Mouse (Mus musculus) neural tube, embryonic 14.5 days (tissue): ENCODE data around the gene Dnajc7. TPM values are rescaled to one million over a fixed set of nuclear protein-coding genes. Genes with fewer than 3 reads are reported as not detected.

Experiments
- ATAC-seq: fragments of 200-750 bp; cut with Nextera tagmentation; 2 replicates; pipeline ENCODE4 v1.8.0; 2017; ENCODE audit warnings: low read depth, mild to moderate bottlenecking, moderate TSS enrichment, moderate library complexity
- H3K27ac ChIP-seq: fragments of 300-500 bp; sonication (generic); 2 replicates; pipeline ENCODE4 v1.5.1; 2014; ENCODE audit warnings: low read depth, mild to moderate bottlenecking, control low read depth, low read length, moderate library complexity, mixed read lengths
- H3K27me3 ChIP-seq: fragments of 300-500 bp; sonication (generic); 2 replicates; pipeline ENCODE4 v1.6.1; 2014; ENCODE audit warnings: low read length; ENCODE audit not compliant: control insufficient read depth, insufficient read depth
- H3K36me3 ChIP-seq: fragments of 300-500 bp; sonication (generic); 2 replicates; pipeline ENCODE4 v1.6.1; 2014; ENCODE audit warnings: low read length, mixed read lengths; ENCODE audit not compliant: control insufficient read depth, insufficient read depth
- H3K4me1 ChIP-seq: fragments of 300-500 bp; sonication (generic); 2 replicates; pipeline ENCODE4 v1.6.1; 2014; ENCODE audit warnings: low read length; ENCODE audit not compliant: control insufficient read depth, insufficient read depth
- H3K4me2 ChIP-seq: fragments of 300-500 bp; sonication (generic); 2 replicates; pipeline ENCODE4 v1.6.1; 2014; ENCODE audit warnings: mild to moderate bottlenecking, low read depth, low read length, control low read depth
- H3K4me3 ChIP-seq: fragments of 300-500 bp; sonication (generic); 2 replicates; pipeline ENCODE4 v1.5.1; 2014; ENCODE audit warnings: low read depth, low read length, control low read depth, mixed read lengths
- H3K9ac ChIP-seq: fragments of 300-500 bp; sonication (generic); replicated peaks from 2 replicates; pipeline ENCODE4 v1.6.1; 2014; ENCODE audit warnings: low read depth, mild to moderate bottlenecking, control low read depth, low read length, mixed read lengths
- H3K9me3 ChIP-seq: fragments of 300-500 bp; sonication (generic); 2 replicates; pipeline ENCODE4 v1.6.1; 2016; ENCODE audit warnings: low read length; ENCODE audit not compliant: control insufficient read depth
- WGBS: fragments of 180-500 bp; shearing (Covaris S2); extraction: QIAGEN DNeasy Blood & Tissue Kit; methylation state at CpG from one replicate; pipeline ENCODE4 v1.1.7; 2014; 5-methylcytosine and 5-hydroxymethylcytosine counted together
- polyA plus RNA-seq: library from polyadenylated mRNA; unstranded; fragments of >200 nt; fragmentation: Nextera tagmentation; extraction: Ambion mirVana; gene quantifications from 2 replicates; pipeline ENCODE4 v1.2.1, GENCODE M21; 2014

Dnajc7 gene
- polyA plus RNA-seq, 1 experiment from 2014 or later: 109 TPM

GRCm38 (mm10) chr11:100608796-100609195 is 11.2 kb downstream of the Dnajc7 start:
- H3K27me3 ChIP-seq: no peaks in the 10 kb centered on the region

GRCm38 (mm10) chr11:100607121-100607520 is 12.8 kb downstream of the Dnajc7 start:
- H3K36me3 ChIP-seq: no peaks in the 10 kb centered on the region
- no peaks in the 10 kb centered on the region for H3K27me3 ChIP-seq
- no peak overlapping the region for H3K4me2 ChIP-seq
- no peaks in the 10 kb centered on the region for H3K9me3 ChIP-seq
- no peak overlapping the region for H3K4me3 ChIP-seq
- no peak overlapping the region for H3K27ac ChIP-seq
- no peak overlapping the region for H3K9ac ChIP-seq
- 94% methylated on average over 6 of the region's 6 CpGs for WGBS
- no peak for ATAC-seq
- peaks cover 8% of the 10 kb centered on the region for H3K4me1 ChIP-seq

More at GRCm38 (mm10) chr11:100608796-100609195, 11.2 kb downstream of the Dnajc7 start:
- no peak for ATAC-seq
- Histone ChIP-seq H3K4me3 (no peak overlapping the region), H3K36me3 (no peaks in the 10 kb centered on the region), H3K4me2 (no peak overlapping the region), H3K9me3 (no peaks in the 10 kb centered on the region), H3K4me1 (peaks cover 8% of the 10 kb centered on the region), H3K9ac (no peak overlapping the region), H3K27ac (no peak overlapping the region)
- WGBS: 85% methylated on average over 4 of the region's 4 CpGs

- Histone ChIP-seq H3K4me1 (peaks cover 8% of the 10 kb centered on the region), H3K9ac (no peak overlapping the region), H3K9me3 (no peaks in the 10 kb centered on the region), H3K27me3 (no peaks in the 10 kb centered on the region), H3K4me3 (no peak overlapping the region), H3K27ac (no peak overlapping the region), H3K36me3 (no peaks in the 10 kb centered on the region; the same call in 1 of the 2 replicates), H3K4me2 (no peak overlapping the region)
- WGBS: 85% methylated on average over 10 of the region's 10 CpGs
- no peak for ATAC-seq
These were observed 14.5 kb downstream of the Dnajc7 start for GRCm38 (mm10) chr11:100605451-100605850.

- H3K27ac ChIP-seq: no peak overlapping the region
- H3K9ac ChIP-seq: no peak overlapping the region
- no peaks in the 10 kb centered on the region for H3K27me3 ChIP-seq
- WGBS: 81% methylated on average over 4 of the region's 4 CpGs
- H3K36me3 ChIP-seq: peaks cover 2% of the 10 kb centered on the region; the same call in 1 of the 2 replicates
- no peak for ATAC-seq
- peaks cover 8% of the 10 kb centered on the region; the same call in 1 of the 2 replicates for H3K4me1 ChIP-seq
- no peak overlapping the region for H3K4me2 ChIP-seq
- H3K4me3 ChIP-seq: no peak overlapping the region
- H3K9me3 ChIP-seq: no peaks in the 10 kb centered on the region
These were observed 15.5 kb downstream of the Dnajc7 start for GRCm38 (mm10) chr11:100604321-100605005.

GRCm38 (mm10) chr11:100603813-100604212 is 16.2 kb downstream of the Dnajc7 start:
- WGBS: 76% methylated on average over 8 of the region's 8 CpGs
- Histone ChIP-seq H3K36me3 (peaks cover 8% of the 10 kb centered on the region; the same call in 1 of the 2 replicates), H3K4me3 (no peak overlapping the region), H3K27ac (no peak overlapping the region), H3K4me2 (no peak overlapping the region), H3K27me3 (no peaks in the 10 kb centered on the region), H3K9me3 (no peaks in the 10 kb centered on the region), H3K4me1 (peaks cover 8% of the 10 kb centered on the region; the same call in 1 of the 2 replicates), H3K9ac (no peak overlapping the region)
- ATAC-seq: no peak

GRCm38 (mm10) chr11:100603155-100603554 is 16.8 kb downstream of the Dnajc7 start:
- H3K4me2 ChIP-seq: no peak overlapping the region
- H3K27ac ChIP-seq: no peak overlapping the region
- no peaks in the 10 kb centered on the region for H3K9me3 ChIP-seq
- H3K4me3 ChIP-seq: no peak overlapping the region
- H3K36me3 ChIP-seq: peaks cover 12% of the 10 kb centered on the region
- H3K27me3 ChIP-seq: no peaks in the 10 kb centered on the region
- 87% methylated on average over 9 of the region's 9 CpGs for WGBS
- peaks cover 8% of the 10 kb centered on the region; the same call in 1 of the 2 replicates for H3K4me1 ChIP-seq
- no peak for ATAC-seq
- no peak overlapping the region for H3K9ac ChIP-seq

GRCm38 (mm10) chr11:100601372-100601771 is 18.6 kb downstream of the Dnajc7 start:
- Histone ChIP-seq H3K9ac (no peak overlapping the region), H3K36me3 (peaks cover 30% of the 10 kb centered on the region), H3K27ac (no peak overlapping the region), H3K9me3 (no peaks in the 10 kb centered on the region), H3K27me3 (no peaks in the 10 kb centered on the region), H3K4me2 (no peak overlapping the region), H3K4me1 (peaks cover 8% of the 10 kb centered on the region; the same call in 1 of the 2 replicates), H3K4me3 (no peak overlapping the region)
- WGBS: 98% methylated on average over 3 of the region's 3 CpGs
- ATAC-seq: no peak

- H3K4me2 ChIP-seq: no peak overlapping the region
- no peak overlapping the region for H3K9ac ChIP-seq
- H3K36me3 ChIP-seq: peaks cover 56% of the 10 kb centered on the region
- H3K4me3 ChIP-seq: no peak overlapping the region
- H3K9me3 ChIP-seq: no peaks in the 10 kb centered on the region
- H3K27me3 ChIP-seq: no peaks in the 10 kb centered on the region
- no peak overlapping the region for H3K27ac ChIP-seq
- 94% methylated on average over 4 of the region's 4 CpGs for WGBS
- ATAC-seq: no peak
- no peaks in the 10 kb centered on the region for H3K4me1 ChIP-seq
These were observed 21.9 kb downstream of the Dnajc7 start for GRCm38 (mm10) chr11:100598074-100598473.

- Histone ChIP-seq H3K4me1 (no peaks in the 10 kb centered on the region), H3K4me2 (no peak overlapping the region), H3K27me3 (no peaks in the 10 kb centered on the region), H3K36me3 (peaks cover 80% of the 10 kb centered on the region), H3K9me3 (no peaks in the 10 kb centered on the region), H3K27ac (no peak overlapping the region), H3K9ac (no peak overlapping the region), H3K4me3 (no peak overlapping the region)
- WGBS: 89% methylated on average over 4 of the region's 4 CpGs
- ATAC-seq: no peak
These were observed 24.4 kb downstream of the Dnajc7 start for GRCm38 (mm10) chr11:100595533-100595932.
